Mouse (Mus musculus) cerebellum, adult 2 months (tissue): Measurements from ENCODE around the gene Iqsec1.

Experiments
- CTCF ChIP-seq: fragments of 200-500 bp; IDR thresholded peaks from 2 replicates; pipeline ENCODE4 v1.5.1; 2011; ENCODE audit warnings: low read depth, mild to moderate bottlenecking, control low read depth, low read length, moderate library complexity, borderline replicate concordance; ENCODE audit not compliant: insufficient read depth
- POLR2A ChIP-seq: fragments of 200-500 bp; IDR thresholded peaks from 2 replicates; pipeline ENCODE4 v1.6.1; 2011; ENCODE audit warnings: low read length, control low read depth, borderline replicate concordance; ENCODE audit not compliant: insufficient read depth

GRCm38 (mm10) chr6:90974279-90974678, 14.2 kb downstream of the Iqsec1 start:
- TF ChIP-seq POLR2A (no peak), CTCF (no peak)
